Mouse (Mus musculus) left cerebral cortex, adult 18-20 months (tissue): ENCODE data around the gene Gm8720. TPM values are rescaled to one million over a fixed set of nuclear protein-coding genes. Genes with fewer than 3 reads are reported as not detected.
"Not testable (repeated sequence)": the region's sequence is repeated elsewhere in the genome, so short reads cannot be mapped to it uniquely, and the experiment has no call there.

Experiments used
- DNase-seq, 2 experiments: peaks; one replicate each; pipeline ENCODE4 v3.0.0; 2021 to 2022; ENCODE audit warnings: low spot score in 2 of 2, mixed read lengths in 1 of 2
- long read RNA-seq, 2 experiments: library from polyadenylated mRNA; stranded (forward); transcript quantifications; one replicate each; pipeline ENCODE4 v2.0.0; 2021
- total RNA-seq, 2 experiments: library from RNA; stranded (reverse); gene quantifications; 2 replicates each; pipeline ENCODE4 v1.2.3; 2021

Gene Gm8720
- not detected for total RNA-seq
- long read RNA-seq, experiment 1 = 0 reads
- long read RNA-seq, experiment 2 = 0 reads

- DNase-seq = not testable (repeated sequence)
These were observed at the start of gene Gm8720 for GRCm38 (mm10) chr7:23067356-23067755. Gene Gm8720, minus strand, starts transcription at chr7:23067456.

GRCm38 (mm10) chr7:23055240-23055639 lies 12.0 kb downstream of the Gm8720 start, which contains the start of gene Vmn1r163:
Gene Vmn1r163, plus strand, starts transcription at chr7:23055540.
- DNase-seq = not testable (repeated sequence)

- DNase-seq = not testable (repeated sequence)
These were observed 47.4 kb downstream of the Gm8720 start, which contains the start of gene Gm4216 for GRCm38 (mm10) chr7:23019823-23020222. Gene Gm4216, minus strand, starts transcription at chr7:23019923.

Other genes starting within 250 kb of the Gm8720 start
- not detected for gene Vmn1r159, start 223.9 kb downstream of the Gm8720 start, total RNA-seq
- not detected for gene Vmn1r160, start 196.2 kb downstream of the Gm8720 start, total RNA-seq
- gene Gm4214, start 82.8 kb downstream of the Gm8720 start, total RNA-seq = not detected
- not detected for gene Gm4216, start 47.5 kb downstream of the Gm8720 start, total RNA-seq
- not detected for gene Vmn1r163, start 11.9 kb downstream of the Gm8720 start, total RNA-seq
- gene Gm10662, start 77.0 kb upstream of the Gm8720 start, total RNA-seq = not detected
- not detected for gene Vmn1r165, start 149.9 kb upstream of the Gm8720 start, total RNA-seq
- not detected for gene Vmn1r166, start 184.2 kb upstream of the Gm8720 start, total RNA-seq
- gene Gm6902, start 211.4 kb upstream of the Gm8720 start, total RNA-seq = not detected
- not detected for gene Nlrp4e, start 233.7 kb upstream of the Gm8720 start, total RNA-seq